Comparison of ENCODE assay signal across 8 mouse cellular contexts in genomic region chr8:126536928-126537618, GRCm38 (mm10). TPM values are rescaled to one million over a fixed set of nuclear protein-coding genes. Genes with fewer than 3 reads are reported as not detected.
DNase-seq lines count a peak whose midpoint lies in the region; ATAC-seq lines count a peak whose summit lies in the region.
"Had no signal": no experiment of that assay in that cellular context is flagged by ENCODE, and none has a peak within 500 bp of the region (broad histone marks: within the 10 kb centered on the region; RNA-seq: fewer than 3 reads in every experiment).

No protein-coding gene starts in this region.

- 7% methylated on average over 6 of the region's 6 CpGs for WGBS in embryonic facial prominence, embryonic 14.5 days
- WGBS in heart, embryonic 11.5 days (ENCODE audit: insufficient replicate concordance), result 9% methylated on average over 6 of the region's 6 CpGs
- 13% methylated on average over 6 of the region's 6 CpGs for WGBS in kidney, embryonic 15.5 days
- 16% methylated on average over 6 of the region's 6 CpGs for WGBS in limb, embryonic 12.5 days
- 4% methylated on average over 6 of the region's 6 CpGs for WGBS in neural tube, embryonic 13.5 days

- H3K27ac ChIP-seq in embryonic facial prominence, embryonic 14.5 days (replicated peaks; ENCODE audit: low read depth, low read length), result peak overlapping the region; percentile 86
- peak overlapping the region; percentile 94 for H3K27ac ChIP-seq in heart, embryonic 11.5 days (ENCODE audit: low read depth, low read length)
- peak overlapping the region; percentile 87 for H3K27ac ChIP-seq in kidney, embryonic 15.5 days
- peak overlapping the region; percentile 87 for H3K27ac ChIP-seq in limb, embryonic 12.5 days
- H3K27ac ChIP-seq in neural tube, embryonic 13.5 days (replicated peaks), result peak overlapping the region; percentile 96

- peak; percentile 89 for DNase-seq in brain, embryonic 18.5 days (ENCODE audit: low read depth, low spot score)
- peak; percentile 95 for DNase-seq in embryonic facial prominence, embryonic 14.5 days (ENCODE audit: low spot score)
- DNase-seq in T-cell, adult 2 months (ENCODE audit: low spot score), result no peak

- peak; percentile 85 for ATAC-seq in embryonic facial prominence, embryonic 14.5 days (ENCODE audit: low read depth)
- 0 out of 2 replicates have a peak, but pooled peaks have one; percentile 16 for ATAC-seq in heart, embryonic 11.5 days (replicated peaks; ENCODE audit: insufficient number of reproducible peaks, low FRiP score, low TSS enrichment)
- ATAC-seq in kidney, embryonic 15.5 days (replicated peaks; ENCODE audit: low FRiP score), result no peak
- no peak for ATAC-seq in limb, embryonic 12.5 days (ENCODE audit: insufficient number of reproducible peaks, insufficient read depth, low FRiP score, low TSS enrichment, low read depth)
- peak; percentile 71 for ATAC-seq in neural tube, embryonic 13.5 days (ENCODE audit: low read depth)

- no peaks in the 10 kb centered on the region for H3K27me3 ChIP-seq in embryonic facial prominence, embryonic 14.5 days (replicated peaks; ENCODE audit: control insufficient read depth, insufficient read depth, low read length)
- H3K27me3 ChIP-seq in heart, embryonic 11.5 days (ENCODE audit: control insufficient read depth, insufficient read depth, low read length), result no peaks in the 10 kb centered on the region
- H3K27me3 ChIP-seq in kidney, embryonic 15.5 days, result no peaks in the 10 kb centered on the region
- peaks cover 5% of the 10 kb centered on the region; the same call in 1 of the 2 replicates for H3K27me3 ChIP-seq in limb, embryonic 12.5 days
- no peaks in the 10 kb centered on the region for H3K27me3 ChIP-seq in neural tube, embryonic 13.5 days

- H3K4me3 ChIP-seq in embryonic facial prominence, embryonic 14.5 days (ENCODE audit: low read depth, low read length), result no peak overlapping the region
- no peak overlapping the region for H3K4me3 ChIP-seq in heart, embryonic 11.5 days (ENCODE audit: low read depth, low read length)
- no peak overlapping the region for H3K4me3 ChIP-seq in kidney, embryonic 15.5 days (replicated peaks)
- no peak overlapping the region for H3K4me3 ChIP-seq in limb, embryonic 12.5 days (replicated peaks)
- no peak overlapping the region for H3K4me3 ChIP-seq in neural tube, embryonic 13.5 days
- H3K4me3 ChIP-seq: erythroblast, embryonic 14.5 days had no signal

- no peaks in the 10 kb centered on the region for H3K36me3 ChIP-seq in embryonic facial prominence, embryonic 14.5 days (ENCODE audit: control insufficient read depth, insufficient read depth, low read length)
- no peaks in the 10 kb centered on the region for H3K36me3 ChIP-seq in heart, embryonic 11.5 days (ENCODE audit: control insufficient read depth, insufficient read depth, low read length)
- no peaks in the 10 kb centered on the region for H3K36me3 ChIP-seq in kidney, embryonic 15.5 days
- no peaks in the 10 kb centered on the region for H3K36me3 ChIP-seq in limb, embryonic 12.5 days
- no peaks in the 10 kb centered on the region for H3K36me3 ChIP-seq in neural tube, embryonic 13.5 days

- peaks cover 45% of the 10 kb centered on the region for H3K4me1 ChIP-seq in embryonic facial prominence, embryonic 14.5 days (ENCODE audit: control insufficient read depth, insufficient read depth, low read length)
- peaks cover 50% of the 10 kb centered on the region for H3K4me1 ChIP-seq in heart, embryonic 11.5 days (ENCODE audit: control insufficient read depth, insufficient read depth, low read length)
- H3K4me1 ChIP-seq in kidney, embryonic 15.5 days, result peaks cover 62% of the 10 kb centered on the region
- H3K4me1 ChIP-seq in limb, embryonic 12.5 days (replicated peaks), result peaks cover 40% of the 10 kb centered on the region
- peaks cover 54% of the 10 kb centered on the region for H3K4me1 ChIP-seq in neural tube, embryonic 13.5 days (replicated peaks)

- peak overlapping the region; percentile 11; the same call in 1 of the 2 replicates for H3K4me2 ChIP-seq in embryonic facial prominence, embryonic 14.5 days (ENCODE audit: low read depth, low read length)
- H3K4me2 ChIP-seq in heart, embryonic 11.5 days, result peak overlapping the region; percentile 46
- 0 out of 2 replicates have a peak overlapping the region, but pooled peaks have one; percentile 26 for H3K4me2 ChIP-seq in kidney, embryonic 15.5 days
- peak overlapping the region; percentile 23 for H3K4me2 ChIP-seq in limb, embryonic 12.5 days
- peak overlapping the region; percentile 34 for H3K4me2 ChIP-seq in neural tube, embryonic 13.5 days

- peak overlapping the region; percentile 28 for H3K9ac ChIP-seq in embryonic facial prominence, embryonic 14.5 days (ENCODE audit: low read depth, low read length)
- peak overlapping the region; percentile 66 for H3K9ac ChIP-seq in heart, embryonic 11.5 days (ENCODE audit: low read depth, low read length)
- H3K9ac ChIP-seq in kidney, embryonic 15.5 days, result no peak overlapping the region
- H3K9ac ChIP-seq in limb, embryonic 12.5 days (replicated peaks), result no peak overlapping the region
- peak overlapping the region; percentile 61 for H3K9ac ChIP-seq in neural tube, embryonic 13.5 days

- H3K9me3 ChIP-seq in embryonic facial prominence, embryonic 14.5 days (ENCODE audit: control insufficient read depth, low read length), result no peaks in the 10 kb centered on the region
- no peaks in the 10 kb centered on the region for H3K9me3 ChIP-seq in heart, embryonic 11.5 days (replicated peaks; ENCODE audit: control insufficient read depth, low read length)
- H3K9me3 ChIP-seq in kidney, embryonic 15.5 days (replicated peaks), result no peaks in the 10 kb centered on the region
- H3K9me3 ChIP-seq in limb, embryonic 12.5 days, result no peaks in the 10 kb centered on the region
- no peaks in the 10 kb centered on the region for H3K9me3 ChIP-seq in neural tube, embryonic 13.5 days

RNA-seq across cellular contexts. Expression of gene Irf2bp2, which starts 56.7 kb away (rescaled TPM):
- 10.6 and 10.7 TPM in 2 replicates for polyA plus RNA-seq in embryonic facial prominence, embryonic 14.5 days (2014; fragmentation: Nextera tagmentation; extraction: Ambion mirVana)
- polyA plus RNA-seq in heart, embryonic 11.5 days (2014; fragmentation: Nextera tagmentation; extraction: Ambion mirVana), result 5.9 and 6.5 TPM in 2 replicates
- polyA plus RNA-seq in kidney, embryonic 15.5 days (2015; fragmentation: Nextera tagmentation; extraction: Ambion mirVana), result 12.3 and 13.3 TPM in 2 replicates
- polyA plus RNA-seq in limb, embryonic 12.5 days (2016; fragmentation: Nextera tagmentation; extraction: Ambion mirVana), result 9.3 and 11.0 TPM in 2 replicates
- 8.6 and 9.7 TPM in 2 replicates for polyA plus RNA-seq in neural tube, embryonic 13.5 days (2015; fragmentation: Nextera tagmentation; extraction: Ambion mirVana)

Comparison
In these comparisons a context has a peak if more than half of its experiments do, and no peak if none do; other contexts are left out.
1. ATAC-seq: peak in embryonic facial prominence, embryonic 14.5 days (single experiment), heart, embryonic 11.5 days (single experiment) and neural tube, embryonic 13.5 days (single experiment); none in kidney, embryonic 15.5 days (single experiment) and limb, embryonic 12.5 days (single experiment).
2. H3K9ac ChIP-seq: peak in embryonic facial prominence, embryonic 14.5 days (single experiment), heart, embryonic 11.5 days (single experiment) and neural tube, embryonic 13.5 days (single experiment); none in kidney, embryonic 15.5 days (single experiment) and limb, embryonic 12.5 days (single experiment).
3. Peak in every context shown above with its lines, with median percentiles within 50 percentile points of each other: H3K27ac ChIP-seq and H3K4me2 ChIP-seq.